Mouse (Mus musculus) thymus, adult 2 months (tissue): ENCODE results near the gene Atg10.

Experiments used
- CTCF ChIP-seq: fragments of 200-500 bp; IDR thresholded peaks from 2 replicates; pipeline ENCODE4 v1.5.1; 2012; ENCODE audit warnings: mild to moderate bottlenecking, control low read depth, low read length, moderate library complexity, borderline replicate concordance; ENCODE audit not compliant: control insufficient read depth, poor library complexity, insufficient read depth; ENCODE audit errors: extremely low read depth
- POLR2A ChIP-seq: fragments of 200-500 bp; IDR thresholded peaks from 2 replicates; pipeline ENCODE4 v1.6.1; 2012; ENCODE audit warnings: mild to moderate bottlenecking, low read length, control low read depth, moderate library complexity; ENCODE audit not compliant: control insufficient read depth, poor library complexity, insufficient read depth; ENCODE audit errors: extremely low read depth

DNA sequence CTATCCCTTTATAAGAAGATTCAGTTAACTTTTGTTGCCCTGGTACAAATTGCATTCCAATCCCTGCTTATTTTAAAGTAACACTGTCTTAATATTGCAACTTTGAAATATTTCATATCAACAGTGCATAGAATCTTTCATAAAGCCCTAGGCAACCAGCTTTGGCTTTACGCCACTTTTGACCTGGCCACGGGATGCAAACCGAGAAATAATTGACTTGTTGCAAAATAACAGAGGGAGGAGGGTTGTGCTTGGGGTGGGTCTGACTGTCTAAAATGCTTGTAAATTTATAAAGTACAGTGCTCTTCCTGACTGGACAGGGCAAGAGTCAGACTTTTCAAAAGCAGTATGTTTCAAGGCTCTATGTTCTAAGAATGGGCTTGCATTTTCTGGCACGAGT, 259.3 kb downstream of the Atg10 start:
- no peak for TF ChIP-seq POLR2A
- TF ChIP-seq CTCF, result no peak
